Mouse (Mus musculus) testis, adult 2 months (tissue): ENCODE results near the gene Fyttd1.

Experiments used
- CTCF ChIP-seq: fragments of 200-500 bp; IDR thresholded peaks from 2 replicates; pipeline ENCODE4 v1.5.1; 2012; ENCODE audit warnings: low read depth, mild to moderate bottlenecking, inconsistent platforms, low read length, moderate library complexity; ENCODE audit not compliant: control insufficient read depth, insufficient read depth, insufficient replicate concordance
- POLR2A ChIP-seq: fragments of 200-500 bp; IDR thresholded peaks from 2 replicates; pipeline ENCODE4 v1.6.1; 2012; ENCODE audit warnings: low read depth, mild to moderate bottlenecking, inconsistent platforms, low read length, moderate library complexity; ENCODE audit not compliant: control insufficient read depth

GRCm38 (mm10) chr16:32829104-32829503 lies 48.2 kb upstream of the Fyttd1 start:
- TF ChIP-seq POLR2A = no peak
- no peak for TF ChIP-seq CTCF
